Mouse (Mus musculus): ENCODE measurements around the gene Lrch1.

GRCm38 (mm10) chr14:74848224-74848623 lies 99.5 kb downstream of the Lrch1 start:
- no peak for TF ChIP-seq ZC3H11A (IDR thresholded peaks at IDR 0.05; ENCODE audit: borderline replicate concordance, low read depth, low read length)
- TF ChIP-seq ZNF384 (IDR thresholded peaks at IDR 0.05; ENCODE audit: low read depth, low read length) = no peak
- TF ChIP-seq HCFC1 (IDR thresholded peaks at IDR 0.05; ENCODE audit: borderline replicate concordance, insufficient read depth, low read length) = no peak
- TF ChIP-seq CHD2 (IDR thresholded peaks at IDR 0.05; ENCODE audit: low read depth, low read length) = no peak

All from ES-E14 (cell line).